Mouse (Mus musculus): ENCODE results near the gene Hadha. TPM values are rescaled to one million over a fixed set of nuclear protein-coding genes. Genes with fewer than 3 reads are reported as not detected.
A peak's percentile ranks its signal among the peaks of the same experiment; 100 is the strongest.

Gene Hadha
- polyA plus RNA-seq, 1 experiment: 89.6 TPM

DNA sequence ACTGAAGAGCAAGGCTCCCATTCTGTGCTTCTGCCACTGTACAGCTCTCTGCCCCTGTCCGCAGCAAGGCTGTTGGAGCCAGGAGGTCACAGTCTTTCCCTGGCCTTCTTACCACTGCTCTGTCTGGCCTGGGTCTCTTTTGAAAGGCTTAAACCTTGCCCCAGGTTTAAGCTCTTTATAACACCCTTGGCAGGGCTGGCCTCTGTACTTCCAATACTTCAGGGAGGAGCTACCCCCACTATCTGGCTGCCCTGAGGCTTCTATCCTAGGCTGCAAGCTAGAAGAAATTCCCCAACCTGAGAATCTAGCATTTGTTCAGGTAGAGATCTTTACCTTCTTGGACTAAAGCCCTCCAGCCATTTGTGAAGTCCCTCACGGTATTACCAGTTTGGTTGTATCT, 45.1 kb downstream of the Hadha start:
- 69% methylated on average over 2 of the region's 2 CpGs for WGBS
- no peaks in the 10 kb centered on the region for H3K4me1 ChIP-seq (ENCODE audit: control insufficient read depth, insufficient read depth, low read length)

DNA sequence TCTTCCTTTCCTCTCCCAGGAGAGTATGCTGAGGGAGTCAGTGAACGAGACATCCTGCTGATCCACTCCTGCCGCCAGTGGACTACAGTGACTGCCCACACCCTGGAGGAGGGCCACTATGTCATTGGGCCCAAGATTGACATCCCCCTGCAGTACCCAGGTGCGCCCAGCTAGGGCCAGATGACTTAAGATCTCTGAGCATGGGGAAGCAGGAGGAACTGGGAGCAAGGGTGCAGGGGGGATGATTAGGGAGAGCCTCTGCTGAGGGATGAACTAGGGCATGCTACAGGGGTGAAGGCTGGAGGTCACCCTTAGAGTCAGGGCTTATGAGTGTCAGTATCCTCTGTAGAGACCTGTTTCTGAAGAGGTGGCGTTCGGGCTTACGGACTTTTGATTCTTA, 46.7 kb downstream of the Hadha start:
- TF ChIP-seq CTCF (IDR thresholded peaks at IDR 0.05; ENCODE audit: borderline replicate concordance, insufficient read depth, low read depth, low read length) (no peak), POLR2A (IDR thresholded peaks at IDR 0.05; ENCODE audit: borderline replicate concordance, insufficient read depth, low read length) (no peak)
- H3K27ac ChIP-seq (ENCODE audit: insufficient read depth, low read length): peak overlapping the region; percentile 42; the same call in 1 of the 2 replicates
- DNase-seq: no peak
- WGBS: 85% methylated on average over 6 of the region's 6 CpGs
- H3K4me3 ChIP-seq (replicated peaks; ENCODE audit: insufficient read depth, low read depth, low read length): no peak overlapping the region
- no peaks in the 10 kb centered on the region for H3K4me1 ChIP-seq (ENCODE audit: control insufficient read depth, insufficient read depth, low read length)
- peaks cover 7% of the 10 kb centered on the region; the same call in 1 of the 2 replicates for H3K27me3 ChIP-seq (ENCODE audit: control insufficient read depth, insufficient read depth, low read length)

More for the DNA sequence above, 45.1 kb downstream of the Hadha start:
- Histone ChIP-seq H3K27me3 (ENCODE audit: control insufficient read depth, insufficient read depth, low read length) (peaks cover 5% of the 10 kb centered on the region; the same call in 1 of the 2 replicates), H3K27ac (ENCODE audit: insufficient read depth, low read length) (no peak overlapping the region), H3K4me3 (replicated peaks; ENCODE audit: insufficient read depth, low read depth, low read length) (no peak overlapping the region)
- TF ChIP-seq POLR2A (IDR thresholded peaks at IDR 0.05; ENCODE audit: borderline replicate concordance, insufficient read depth, low read length): no peak
- no peak for TF ChIP-seq CTCF (IDR thresholded peaks at IDR 0.05; ENCODE audit: borderline replicate concordance, insufficient read depth, low read depth, low read length)
- no peak for DNase-seq

- Histone ChIP-seq H3K27ac (ENCODE audit: insufficient read depth, low read length) (no peak overlapping the region), H3K4me3 (replicated peaks; ENCODE audit: insufficient read depth, low read depth, low read length) (no peak overlapping the region), H3K27me3 (ENCODE audit: control insufficient read depth, insufficient read depth, low read length) (peaks cover 7% of the 10 kb centered on the region; the same call in 1 of the 2 replicates), H3K4me1 (ENCODE audit: control insufficient read depth, insufficient read depth, low read length) (no peaks in the 10 kb centered on the region)
- peak in 1 of 2 experiments; percentile 29 for DNase-seq
- no peak for TF ChIP-seq POLR2A (IDR thresholded peaks at IDR 0.05; ENCODE audit: borderline replicate concordance, insufficient read depth, low read length)
- no peak for TF ChIP-seq CTCF (IDR thresholded peaks at IDR 0.05; ENCODE audit: borderline replicate concordance, insufficient read depth, low read depth, low read length)
- WGBS: 32% methylated on average over 5 of the region's 5 CpGs
Observed at GRCm38 (mm10) chr5:30107611-30108041, 47.3 kb downstream of the Hadha start.

DNA sequence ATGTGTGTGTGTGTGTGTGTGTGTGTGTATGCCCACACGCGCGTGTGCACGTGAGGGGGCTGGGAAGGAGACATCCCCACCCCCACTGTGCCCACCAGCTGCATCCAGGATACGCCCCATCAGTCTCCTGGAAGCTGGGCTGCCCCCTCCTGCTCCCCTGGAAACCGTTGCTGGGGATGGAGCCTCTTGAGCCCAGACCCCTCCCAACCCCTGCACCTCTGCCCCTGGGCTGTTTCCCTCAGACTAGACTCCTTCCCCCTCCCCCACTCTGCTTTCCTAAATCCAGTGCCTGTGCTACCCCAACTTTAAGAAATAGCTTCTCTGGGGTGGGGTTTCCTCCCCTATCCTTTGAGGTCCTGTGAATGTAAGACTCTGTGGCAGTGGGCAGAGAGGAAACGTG, 47.8 kb downstream of the Hadha start:
- TF ChIP-seq POLR2A (IDR thresholded peaks at IDR 0.05; ENCODE audit: borderline replicate concordance, insufficient read depth, low read length) (no peak), CTCF (IDR thresholded peaks at IDR 0.05; ENCODE audit: borderline replicate concordance, insufficient read depth, low read depth, low read length) (no peak)
- H3K27me3 ChIP-seq (ENCODE audit: control insufficient read depth, insufficient read depth, low read length): peaks cover 7% of the 10 kb centered on the region; the same call in 1 of the 2 replicates
- no peak overlapping the region for H3K4me3 ChIP-seq (replicated peaks; ENCODE audit: insufficient read depth, low read depth, low read length)
- WGBS: 20% methylated on average over 7 of the region's 7 CpGs
- no peak for DNase-seq
- no peaks in the 10 kb centered on the region for H3K4me1 ChIP-seq (ENCODE audit: control insufficient read depth, insufficient read depth, low read length)
- H3K27ac ChIP-seq (ENCODE audit: insufficient read depth, low read length): no peak overlapping the region

- no peak for DNase-seq
- Histone ChIP-seq H3K4me3 (replicated peaks; ENCODE audit: insufficient read depth, low read depth, low read length) (no peak overlapping the region), H3K4me1 (ENCODE audit: control insufficient read depth, insufficient read depth, low read length) (no peaks in the 10 kb centered on the region), H3K27me3 (ENCODE audit: control insufficient read depth, insufficient read depth, low read length) (peaks cover 7% of the 10 kb centered on the region; the same call in 1 of the 2 replicates), H3K27ac (ENCODE audit: insufficient read depth, low read length) (no peak overlapping the region)
- TF ChIP-seq CTCF (IDR thresholded peaks at IDR 0.05; ENCODE audit: borderline replicate concordance, insufficient read depth, low read depth, low read length) (no peak), POLR2A (IDR thresholded peaks at IDR 0.05; ENCODE audit: borderline replicate concordance, insufficient read depth, low read length) (no peak)
- 47% methylated on average over 2 of the region's 2 CpGs for WGBS
Observed at GRCm38 (mm10) chr5:30106756-30107155, 48.2 kb downstream of the Hadha start.

DNA sequence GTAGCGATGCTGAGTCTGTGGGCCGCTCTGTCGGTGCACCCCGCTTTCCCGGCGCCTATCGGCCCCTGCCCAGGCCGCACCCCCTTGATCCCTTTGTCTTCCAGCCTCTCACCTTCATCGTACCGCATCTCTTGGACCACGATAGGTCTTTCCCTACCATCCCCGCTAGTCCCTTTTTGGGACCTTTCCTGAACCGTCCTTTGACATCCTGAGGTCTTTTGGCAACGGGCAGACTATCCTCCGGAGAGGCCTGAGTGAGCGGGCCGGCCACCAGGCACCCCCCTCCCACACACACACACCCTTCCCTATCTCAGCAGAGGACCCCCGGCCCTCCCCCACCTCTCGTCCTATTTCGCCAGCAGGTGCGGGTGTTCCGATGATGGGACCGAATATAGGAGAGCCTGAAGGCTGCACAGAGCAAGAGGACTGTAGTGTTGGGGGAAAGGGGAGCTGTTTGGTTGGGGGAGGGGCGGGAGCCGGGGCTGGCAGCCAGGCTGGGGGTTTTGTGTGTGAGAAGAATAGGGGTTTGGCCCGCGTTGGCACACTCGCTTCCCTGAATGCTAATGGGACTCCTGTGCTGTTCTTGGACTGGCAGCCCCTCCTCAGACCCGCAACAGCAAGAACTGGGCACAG, 49.2 kb downstream of the Hadha start, which contains the start of gene 3110082J24Rik:
Gene 3110082J24Rik (minus strand): TSS at position 419 of the 633 bp plus-strand sequence.
- H3K4me3 ChIP-seq (replicated peaks; ENCODE audit: insufficient read depth, low read depth, low read length): peak within 1 kb of the TSS; percentile 50
- TF ChIP-seq POLR2A (IDR thresholded peaks at IDR 0.05; ENCODE audit: borderline replicate concordance, insufficient read depth, low read length): no peak
- no peak for TF ChIP-seq CTCF (IDR thresholded peaks at IDR 0.05; ENCODE audit: borderline replicate concordance, insufficient read depth, low read depth, low read length)
- H3K4me1 ChIP-seq (ENCODE audit: control insufficient read depth, insufficient read depth, low read length): no peaks in the 10 kb centered on the region
- H3K27me3 ChIP-seq (ENCODE audit: control insufficient read depth, insufficient read depth, low read length): peaks cover 7% of the 10 kb centered on the region; the same call in 1 of the 2 replicates
- peak in 1 of 2 experiments; percentile 38 for DNase-seq
- 3% methylated on average over 29 of the region's 29 CpGs for WGBS
- peak within 1 kb of the TSS; percentile 1; the same call in 1 of the 2 replicates for H3K27ac ChIP-seq (ENCODE audit: insufficient read depth, low read length)

DNA sequence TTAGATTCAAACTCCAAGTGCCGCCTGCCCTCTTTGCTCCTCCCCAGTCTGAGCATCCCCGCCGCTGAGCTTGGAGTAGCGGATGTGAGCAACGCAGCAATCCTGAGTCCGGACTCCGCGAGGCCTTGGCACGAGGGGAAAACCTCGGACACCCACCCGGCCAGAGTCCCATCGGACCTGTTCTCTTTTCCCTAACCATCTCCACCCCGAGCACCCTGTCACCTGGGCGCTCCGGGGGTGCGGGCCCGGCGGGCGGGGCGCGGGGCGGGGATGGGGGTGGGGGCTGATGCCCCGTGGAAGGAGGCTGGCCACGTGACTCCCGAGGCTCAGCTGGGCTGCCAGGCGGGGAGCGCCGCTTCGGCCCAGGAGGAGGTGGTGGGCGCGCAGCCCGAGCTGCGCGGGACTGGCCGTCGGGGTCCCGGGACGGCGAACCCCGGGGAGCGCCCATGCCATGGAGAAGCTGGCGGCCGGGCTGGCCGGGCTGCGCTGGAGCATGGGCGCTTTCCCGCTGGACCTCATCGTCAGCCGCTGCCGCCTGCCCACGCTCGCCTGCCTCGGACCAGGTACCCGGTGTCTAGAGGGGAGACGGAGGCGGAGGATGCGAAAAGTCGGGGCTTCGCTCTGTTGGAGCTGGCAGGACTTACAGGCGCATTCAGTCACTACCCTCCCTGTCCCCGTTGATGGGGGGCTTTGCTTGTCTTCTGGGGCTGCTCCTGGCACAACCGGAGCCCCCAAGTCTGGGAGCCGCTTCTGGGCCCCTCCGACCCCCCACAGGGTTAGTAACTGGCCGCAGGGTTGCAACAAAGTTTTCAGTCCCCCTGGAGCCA, 49.9 kb downstream of the Hadha start, which contains the start of gene Garem2:
Gene Garem2 (plus strand): TSS at position 321 of the 827 bp plus-strand sequence.
- Histone ChIP-seq H3K4me3 (replicated peaks; ENCODE audit: insufficient read depth, low read depth, low read length) (peak within 1 kb of the TSS; percentile 50), H3K4me1 (ENCODE audit: control insufficient read depth, insufficient read depth, low read length) (no peaks in the 10 kb centered on the region), H3K27ac (ENCODE audit: insufficient read depth, low read length) (peak within 1 kb of the TSS; percentile 1; the same call in 1 of the 2 replicates), H3K27me3 (ENCODE audit: control insufficient read depth, insufficient read depth, low read length) (peaks cover 7% of the 10 kb centered on the region; the same call in 1 of the 2 replicates)
- DNase-seq: no peak
- under 1% methylated on average over 65 of the region's 65 CpGs for WGBS
- TF ChIP-seq CTCF (IDR thresholded peaks at IDR 0.05; ENCODE audit: borderline replicate concordance, insufficient read depth, low read depth, low read length): no peak
- no peak for TF ChIP-seq POLR2A (IDR thresholded peaks at IDR 0.05; ENCODE audit: borderline replicate concordance, insufficient read depth, low read length)
